ENCODE assay signal across 18 mouse cellular contexts in genomic region chr1:90430480-90430879, GRCm38 (mm10).
"Had no signal": no experiment of that assay in that cellular context is flagged by ENCODE, and none has a peak within 500 bp of the region (broad histone marks: within the 10 kb centered on the region; RNA-seq: fewer than 3 reads in every experiment).

No protein-coding gene starts in this region.

- H3K27me3 ChIP-seq: limb, embryonic 15.5 days; midbrain, embryonic 13.5 days had no signal

- H3K4me2 ChIP-seq: limb, embryonic 15.5 days; liver, embryonic 11.5 days; lung, embryonic 14.5 days; midbrain, embryonic 13.5 days had no signal

- H3K9ac ChIP-seq: limb, embryonic 15.5 days; liver, embryonic 14.5 days; liver, postnatal 0 days; lung, embryonic 14.5 days; midbrain, embryonic 13.5 days had no signal

- H3K27ac ChIP-seq: limb, embryonic 15.5 days; liver, embryonic 14.5 days; macrophage; midbrain, embryonic 13.5 days; stomach, postnatal 0 days had no signal

- H3K4me3 ChIP-seq: limb, embryonic 15.5 days; midbrain, embryonic 13.5 days had no signal

- H3K9me3 ChIP-seq: limb, embryonic 15.5 days; midbrain, embryonic 13.5 days had no signal

- DNase-seq: kidney, adult 2 months; kidney, postnatal 10 days; kidney, postnatal 36 days; layer of hippocampus, postnatal 36 days; left cerebral cortex, postnatal 4 days; liver, postnatal 0 days; lung, embryonic 14.5 days; thymus, adult 2 months; thymus, postnatal 25 days had no signal

- ATAC-seq: intestine, postnatal 0 days; lung, postnatal 0 days; midbrain, embryonic 13.5 days; midbrain, embryonic 16.5 days had no signal

- H3K36me3 ChIP-seq: limb, embryonic 15.5 days; midbrain, embryonic 13.5 days had no signal
